Mouse (Mus musculus) CD4-positive helper T cell, adult 2 months (primary cell): ENCODE data around the gene Srrd.

ENCODE experiments used
- DNase-seq: peaks from one replicate; pipeline ENCODE4 v3.0.0-alpha.2; 2012; ENCODE audit warnings: low read depth, missing footprints, low spot score

The Srrd gene

DNA sequence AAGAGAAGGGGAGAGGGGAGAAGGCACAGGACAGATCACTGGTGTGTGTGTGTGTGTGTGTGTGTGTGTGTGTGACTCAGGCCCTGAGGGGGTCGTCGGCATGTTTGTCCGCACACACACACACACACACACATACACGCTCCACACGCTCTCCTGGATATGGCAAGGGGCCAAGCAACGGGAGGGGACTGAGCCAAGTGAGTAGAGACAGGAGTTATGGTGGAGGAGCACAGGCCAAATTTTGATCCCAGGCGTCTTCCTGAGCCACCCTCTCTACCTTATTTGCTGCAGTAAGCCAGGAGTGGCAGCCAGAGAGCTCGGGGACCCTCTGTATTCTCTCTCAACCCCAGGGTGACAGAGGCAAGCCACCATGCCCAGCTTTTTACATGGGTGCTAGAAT lies 53.6 kb downstream of the Srrd start:
- DNase-seq = no peak

DNA sequence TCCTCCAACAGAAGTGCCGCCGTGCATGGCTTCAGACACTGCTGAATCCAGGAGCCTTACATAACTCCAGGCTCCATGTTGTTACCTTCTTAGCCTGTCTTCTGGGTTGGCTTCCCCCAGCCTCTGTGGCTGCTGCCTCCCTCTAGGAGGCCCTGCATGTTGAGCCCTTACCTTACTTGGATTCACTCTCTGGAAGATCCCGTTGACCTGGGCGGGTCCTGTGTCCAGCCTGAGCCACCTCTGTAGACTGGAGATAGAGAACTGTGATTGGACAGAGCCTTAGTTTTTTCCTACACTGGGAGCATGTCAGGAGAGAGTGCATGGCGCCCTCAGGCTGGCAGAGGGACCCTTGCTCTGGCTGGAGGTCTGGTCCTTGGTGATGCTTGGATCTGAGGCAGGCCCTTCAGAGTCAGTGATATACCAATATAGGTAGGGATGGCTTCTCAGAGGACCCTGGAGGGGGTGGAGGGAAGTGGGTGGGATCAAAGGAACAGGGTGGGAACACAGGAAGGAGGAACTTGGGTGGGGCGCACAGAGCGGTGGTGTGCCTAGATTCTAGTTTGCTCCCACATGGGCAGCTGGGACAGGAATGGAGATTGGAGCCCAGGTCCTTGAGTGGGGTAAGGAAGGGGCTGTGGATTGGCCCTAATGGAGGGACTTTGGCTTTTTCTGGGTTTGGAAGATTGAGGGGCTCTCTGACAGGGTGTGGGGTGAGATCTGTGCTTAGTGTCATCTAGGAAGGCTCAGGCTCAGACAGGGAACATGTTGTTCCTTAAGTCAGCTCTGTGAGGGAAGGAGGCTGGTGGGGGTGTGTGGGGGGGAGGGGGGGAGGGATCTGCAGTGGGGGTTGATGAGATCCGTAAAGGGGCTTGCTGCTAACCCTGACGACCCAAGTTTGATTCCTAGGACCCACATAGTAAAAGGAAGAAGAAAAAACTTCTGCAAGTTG lies 54.4 kb downstream of the Srrd start:
- peak; percentile 12 for DNase-seq

DNA sequence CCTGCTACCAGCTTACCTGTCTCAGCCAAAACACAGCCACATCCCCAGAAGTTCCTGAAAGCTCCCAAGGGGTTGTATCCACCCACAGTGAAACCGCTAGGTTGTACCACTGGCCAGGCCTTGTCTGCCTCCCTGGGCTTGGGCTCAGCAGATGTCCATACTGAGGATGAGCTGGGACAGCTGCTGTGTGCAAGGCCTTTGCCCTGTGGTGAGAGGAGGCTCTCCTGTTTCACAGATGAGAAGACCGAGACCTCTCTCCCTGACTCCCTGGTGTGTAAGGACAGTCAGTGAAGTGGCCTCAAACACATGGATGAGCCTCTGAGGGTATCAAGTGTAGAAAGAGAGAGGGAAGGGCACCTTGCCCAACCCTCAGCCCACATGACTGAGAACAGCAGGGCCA lies 55.2 kb downstream of the Srrd start:
- no peak for DNase-seq
